Mouse (Mus musculus) heart, postnatal 4 days (tissue): ENCODE measurements around the gene Nynrin. TPM values are rescaled to one million over a fixed set of nuclear protein-coding genes. Genes with fewer than 3 reads are reported as not detected.

Experiments
- DNase-seq: peaks from one replicate; pipeline ENCODE4 v3.0.0; 2021
- total RNA-seq, 2 experiments: library from RNA; stranded (reverse); gene quantifications; 2 replicates each; pipeline ENCODE4 v1.2.3; 2021

Gene Nynrin
- 10 to 100 TPM; 36.0 to 36.3 TPM for total RNA-seq

DNA sequence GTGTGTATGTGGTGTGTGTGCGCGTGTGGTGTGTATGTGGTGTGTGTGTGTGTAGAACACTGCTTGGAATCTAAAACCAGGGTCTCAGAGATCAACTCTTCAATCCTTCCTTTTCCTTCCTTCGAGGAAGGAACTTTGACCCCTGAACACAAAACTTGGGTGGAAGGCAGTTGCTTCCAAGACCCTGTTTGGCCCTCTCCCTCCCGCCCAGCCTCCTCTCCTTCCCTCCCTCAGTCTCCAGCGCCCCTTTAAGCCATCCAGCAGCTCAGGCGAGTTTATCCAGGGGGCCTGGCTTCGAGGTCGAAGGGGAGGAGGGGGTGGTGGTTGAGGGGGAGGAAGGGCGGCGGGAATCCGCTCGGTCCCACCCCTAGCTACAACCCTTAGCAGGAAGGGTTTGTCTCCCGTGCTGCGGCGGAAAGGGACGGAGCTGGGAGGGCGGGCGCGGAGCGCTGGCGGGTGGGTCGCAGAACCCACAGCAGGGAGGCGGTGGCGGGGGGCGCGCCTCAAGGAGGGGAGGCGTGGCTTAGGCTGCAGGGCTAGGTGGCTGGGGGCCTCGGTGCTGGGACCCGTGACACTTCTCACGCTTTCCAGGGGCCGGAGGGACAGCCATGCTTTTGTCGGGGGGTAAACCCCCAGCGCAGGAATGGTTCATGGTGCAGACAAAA, at the start of gene Nynrin:
Gene Nynrin (plus strand): TSS at position 390 of the 665 bp plus-strand sequence.
- peak; percentile 84 for DNase-seq

DNA sequence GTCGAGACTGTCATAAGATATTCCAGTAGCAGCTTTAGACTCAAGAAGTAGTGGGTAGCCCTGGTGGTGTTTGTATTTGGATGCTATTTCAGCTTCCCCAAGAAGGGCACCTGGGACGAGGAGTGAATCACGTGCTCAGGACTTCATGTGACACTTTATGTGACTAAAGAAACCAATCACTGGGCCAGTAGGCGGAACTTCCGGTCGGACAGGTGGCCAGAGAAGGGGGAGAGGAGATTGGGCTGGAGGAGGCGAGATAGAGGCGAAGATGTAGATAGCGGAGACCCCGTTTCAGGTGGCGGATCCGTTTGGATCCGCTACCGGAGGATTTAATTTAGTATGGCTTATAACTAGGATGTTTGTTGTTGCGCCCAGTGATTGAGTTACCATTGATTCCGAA, 38.9 kb upstream of the Nynrin start:
- DNase-seq: peak; percentile 73

DNA sequence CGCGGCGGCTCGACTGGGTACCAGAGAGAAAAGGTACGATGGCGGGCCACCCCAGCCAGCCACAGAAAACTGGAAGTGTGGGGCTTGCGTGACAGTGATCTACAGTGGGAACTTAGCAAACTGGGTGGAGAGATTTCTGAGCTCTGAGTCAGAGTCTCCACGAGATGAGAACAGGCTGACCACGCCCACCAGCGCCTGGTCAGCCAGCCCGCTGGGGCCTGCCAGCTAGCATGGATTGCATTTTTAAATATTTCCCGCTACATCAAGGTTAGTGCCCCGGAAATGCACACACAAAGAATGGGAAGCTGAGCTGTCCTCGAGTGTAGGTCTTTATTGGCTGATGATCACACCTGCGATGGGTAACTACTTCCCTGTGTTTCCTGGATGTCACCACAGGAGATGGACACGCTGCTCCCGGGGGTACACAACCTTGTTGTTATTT, 38.5 kb upstream of the Nynrin start:
- DNase-seq: peak; percentile 71

DNA sequence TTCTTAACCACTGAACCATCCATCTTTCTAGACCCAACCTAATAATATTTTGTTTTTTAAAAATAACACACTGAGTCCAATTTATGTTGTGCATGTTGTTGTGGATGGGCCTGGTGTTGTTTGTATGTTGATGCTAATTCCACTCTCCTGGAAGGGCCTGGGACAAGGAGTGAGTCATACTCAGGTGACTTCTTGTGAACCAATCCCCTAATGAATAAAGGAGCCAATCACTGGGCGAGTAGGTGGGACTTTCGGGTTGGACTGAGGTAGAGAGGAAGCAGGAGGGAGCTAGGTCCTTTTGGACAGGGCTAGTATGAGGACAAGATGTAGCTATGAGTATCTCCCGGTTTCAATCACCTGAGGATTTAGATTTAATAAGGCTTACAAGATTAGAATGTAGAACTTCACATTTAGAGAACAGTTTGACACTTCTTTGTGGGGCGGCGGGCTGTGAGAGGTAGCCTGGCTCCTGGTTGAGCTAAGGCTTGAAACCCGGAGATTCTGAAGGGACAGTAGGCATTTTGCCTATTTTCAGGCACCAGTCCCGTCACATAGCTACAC, 33.9 kb upstream of the Nynrin start:
- peak; percentile 4 for DNase-seq

DNA sequence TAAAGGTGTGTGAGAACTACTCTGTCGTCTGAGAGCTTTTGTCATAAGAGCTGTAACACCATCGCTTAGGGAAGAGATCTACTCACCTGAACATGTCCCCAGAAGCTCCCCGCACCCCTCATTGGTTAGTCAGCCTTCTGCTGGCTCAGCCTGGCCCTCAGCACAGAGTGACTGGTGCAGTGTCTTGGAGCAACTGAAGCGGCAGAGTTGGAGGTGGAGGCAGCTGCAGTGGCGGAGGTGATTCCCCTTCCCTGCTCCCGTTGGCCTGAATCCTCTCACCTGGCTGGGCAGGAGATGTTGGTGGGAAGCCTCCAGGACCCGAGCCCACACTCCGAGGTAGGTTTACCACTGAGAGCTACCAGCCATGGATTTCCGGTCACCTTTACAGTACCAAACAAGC, 33.2 kb upstream of the Nynrin start:
- DNase-seq: peak; percentile 3

DNA sequence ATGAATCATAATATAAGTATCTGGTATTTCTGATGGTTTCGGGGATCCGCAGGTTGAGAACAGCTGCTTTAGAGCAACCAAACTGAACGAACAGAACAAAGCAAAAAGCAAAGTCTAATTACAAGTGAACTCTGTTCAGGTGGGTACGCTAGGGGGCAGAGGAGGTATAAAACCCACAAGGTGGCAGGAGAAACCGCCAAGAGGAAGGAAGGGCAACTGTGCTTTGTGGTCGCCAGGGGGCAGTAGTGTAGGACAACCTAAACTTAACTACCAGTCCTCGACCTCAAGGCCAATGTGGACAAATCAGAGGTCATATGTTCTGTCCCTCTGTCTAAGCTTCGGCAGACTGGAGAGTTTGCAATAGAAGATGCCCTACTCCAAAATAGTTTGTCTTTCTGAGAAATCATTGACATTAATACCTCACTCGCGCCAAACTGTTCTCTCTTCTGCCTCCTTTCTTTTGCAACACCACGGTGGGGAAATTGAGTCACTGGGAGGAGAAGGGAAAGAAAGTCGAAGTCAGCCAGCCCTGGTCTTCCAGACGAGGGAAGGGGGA, 31.3 kb upstream of the Nynrin start:
- DNase-seq: peak; percentile 89

DNA sequence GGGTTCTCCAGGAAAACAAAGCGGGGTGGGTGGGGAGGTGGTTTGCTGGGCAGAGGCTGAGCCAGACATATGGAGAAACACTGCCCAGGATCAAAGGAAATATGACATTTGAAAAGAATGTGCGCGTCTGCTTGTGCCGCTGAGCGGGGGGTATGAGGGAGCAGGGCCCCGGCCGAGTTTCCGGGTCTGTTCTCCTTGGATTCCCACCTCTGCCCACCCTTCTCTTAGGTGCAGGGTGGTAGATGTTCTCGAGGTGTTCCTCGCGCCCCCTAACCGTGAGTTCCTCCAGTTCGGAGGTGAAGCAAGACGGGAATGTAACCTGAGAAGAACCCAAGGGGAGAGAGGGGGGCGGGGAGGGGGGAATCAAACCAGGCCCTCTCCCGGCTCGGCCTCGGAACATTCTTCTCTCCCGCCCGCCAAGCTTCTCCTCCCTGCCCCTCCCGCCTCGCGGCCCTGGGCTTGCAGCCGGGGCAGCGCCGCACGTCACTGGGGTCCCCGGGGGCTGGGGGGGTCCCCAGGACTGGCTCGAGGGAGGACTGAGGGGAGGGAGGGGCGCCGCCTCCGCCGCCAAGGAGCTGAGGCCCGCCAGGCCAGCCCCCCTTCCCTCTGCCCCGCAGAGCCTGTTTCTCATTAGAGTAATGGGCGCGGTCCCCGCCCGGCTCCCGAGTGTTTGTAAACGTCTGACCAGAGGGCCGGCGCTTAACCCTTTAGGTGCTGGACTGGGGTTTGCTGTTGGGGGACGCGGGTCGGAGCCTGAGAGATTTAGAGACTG, 30.6 kb upstream of the Nynrin start, which contains the start of gene Nfatc4:
Gene Nfatc4 (plus strand): TSS at position 154 of the 772 bp plus-strand sequence.
- peak; percentile 92 for DNase-seq

DNA sequence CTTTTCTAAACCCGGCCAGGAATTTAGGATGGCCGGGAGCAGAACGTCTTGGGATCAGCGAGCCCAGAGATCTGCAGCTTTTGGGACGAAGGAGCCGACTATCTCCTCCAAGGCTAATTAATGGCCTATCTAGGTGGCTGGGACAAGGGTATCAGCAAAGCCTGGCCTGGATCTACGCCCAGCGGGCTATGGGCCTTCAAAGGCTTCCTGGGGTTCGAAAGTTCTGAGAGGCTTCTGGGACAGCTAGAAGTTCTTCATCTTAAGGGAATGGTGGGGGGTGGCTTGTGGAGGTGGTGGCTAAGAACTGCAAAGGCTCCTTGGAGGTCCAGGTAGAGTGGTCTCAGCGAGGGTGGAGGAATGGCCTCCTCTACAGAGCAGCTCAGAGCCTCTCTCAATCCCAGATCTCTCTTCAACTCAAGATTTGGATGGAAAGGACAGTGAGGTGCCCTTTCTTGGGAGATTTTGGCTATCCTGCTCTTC, 29.8 kb upstream of the Nynrin start:
- peak; percentile 66 for DNase-seq

DNA sequence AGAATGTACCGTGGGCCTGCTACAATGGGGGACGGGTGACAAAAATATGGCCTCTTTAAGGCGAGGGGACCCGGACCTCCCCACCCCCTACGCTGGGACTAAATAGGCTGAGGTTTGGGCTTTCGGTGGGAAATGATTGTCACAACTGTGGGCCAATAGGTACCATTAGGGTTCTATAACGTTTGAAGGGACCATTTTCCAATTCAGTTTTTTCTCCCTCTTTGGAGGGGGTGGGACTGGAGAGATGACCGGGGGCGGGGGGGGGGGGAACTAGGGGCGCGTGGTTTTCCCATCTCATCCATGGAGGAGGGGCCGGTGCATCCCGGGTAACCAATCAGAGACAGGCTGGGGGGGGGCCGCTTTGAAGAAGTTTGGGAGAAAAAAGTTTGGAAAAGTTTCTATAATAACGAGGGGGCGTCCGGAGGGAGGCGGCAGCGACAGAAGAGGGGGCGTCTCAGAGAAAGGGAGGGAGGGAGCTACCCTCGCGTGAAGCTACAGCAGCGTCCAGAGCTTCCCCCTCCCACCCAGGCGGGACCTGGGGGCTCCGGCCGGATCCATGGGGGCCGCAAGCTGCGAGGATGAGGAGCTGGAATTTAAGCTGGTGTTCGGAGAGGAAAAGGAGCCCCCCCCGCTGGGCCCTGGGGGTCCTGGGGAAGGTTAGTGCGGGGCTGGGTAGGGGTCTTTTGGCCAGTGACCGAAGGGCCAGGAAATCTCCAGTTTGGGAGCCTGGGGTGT, 29.2 kb upstream of the Nynrin start:
- DNase-seq: peak; percentile 72

DNA sequence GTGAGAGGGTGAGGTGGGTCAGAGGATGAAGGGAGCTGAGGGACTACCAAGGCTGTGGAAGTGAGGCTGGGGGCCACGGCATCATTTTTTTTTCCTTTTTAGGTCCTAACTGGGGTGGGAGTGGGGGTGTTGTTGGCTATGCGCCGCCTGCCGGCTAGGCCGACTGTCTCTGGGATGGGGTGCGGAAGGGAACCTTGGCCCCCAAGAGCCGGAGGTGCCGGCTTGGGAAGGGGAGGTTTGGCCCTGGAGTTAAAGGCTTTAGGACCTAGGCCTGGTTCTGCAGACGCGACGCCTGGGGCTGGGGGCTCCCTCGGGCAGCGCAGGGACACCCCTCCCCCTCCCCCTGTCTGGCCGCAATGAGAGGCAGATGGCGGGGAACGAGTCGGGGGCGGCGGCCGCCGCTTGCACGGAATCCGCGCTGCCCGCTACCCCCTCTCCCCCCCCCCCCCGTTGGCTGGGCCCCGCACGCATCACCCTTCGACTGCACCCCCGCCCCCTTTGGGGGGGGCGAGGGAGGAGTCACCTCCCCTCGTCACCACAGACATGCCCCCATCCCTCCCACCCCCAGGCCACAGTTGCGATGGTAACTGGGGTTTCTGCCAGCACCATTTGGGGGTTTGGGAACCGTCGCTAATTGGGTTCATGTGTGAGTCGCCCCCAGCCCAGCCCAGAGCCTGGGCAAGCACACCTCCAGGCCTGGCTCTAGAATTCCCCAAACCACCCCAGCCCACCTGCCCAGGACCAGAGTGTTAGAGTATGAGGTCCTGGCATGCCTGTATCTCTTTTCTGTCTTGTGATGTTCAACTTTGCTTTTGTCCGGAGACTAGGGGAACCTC, 28.4 kb upstream of the Nynrin start:
- DNase-seq: peak; percentile 49

DNA sequence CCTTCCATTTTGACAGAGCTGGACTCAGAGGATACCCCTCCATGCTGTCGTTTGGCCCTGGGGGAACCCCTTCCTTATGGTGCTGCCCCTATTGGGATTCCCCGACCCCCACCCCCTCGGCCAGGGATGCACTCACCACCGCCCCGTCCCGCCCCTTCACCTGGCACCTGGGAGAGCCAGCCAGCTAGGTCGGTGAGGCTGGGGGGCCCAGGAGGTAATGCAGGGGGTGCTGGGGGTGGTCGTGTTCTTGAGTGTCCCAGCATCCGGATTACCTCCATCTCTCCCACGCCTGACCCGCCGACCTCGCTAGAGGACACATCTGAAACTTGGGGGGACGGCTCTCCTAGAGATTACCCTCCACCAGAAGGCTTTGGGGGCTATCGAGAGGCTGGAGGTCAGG, 27.7 kb upstream of the Nynrin start:
- DNase-seq: peak; percentile 13

DNA sequence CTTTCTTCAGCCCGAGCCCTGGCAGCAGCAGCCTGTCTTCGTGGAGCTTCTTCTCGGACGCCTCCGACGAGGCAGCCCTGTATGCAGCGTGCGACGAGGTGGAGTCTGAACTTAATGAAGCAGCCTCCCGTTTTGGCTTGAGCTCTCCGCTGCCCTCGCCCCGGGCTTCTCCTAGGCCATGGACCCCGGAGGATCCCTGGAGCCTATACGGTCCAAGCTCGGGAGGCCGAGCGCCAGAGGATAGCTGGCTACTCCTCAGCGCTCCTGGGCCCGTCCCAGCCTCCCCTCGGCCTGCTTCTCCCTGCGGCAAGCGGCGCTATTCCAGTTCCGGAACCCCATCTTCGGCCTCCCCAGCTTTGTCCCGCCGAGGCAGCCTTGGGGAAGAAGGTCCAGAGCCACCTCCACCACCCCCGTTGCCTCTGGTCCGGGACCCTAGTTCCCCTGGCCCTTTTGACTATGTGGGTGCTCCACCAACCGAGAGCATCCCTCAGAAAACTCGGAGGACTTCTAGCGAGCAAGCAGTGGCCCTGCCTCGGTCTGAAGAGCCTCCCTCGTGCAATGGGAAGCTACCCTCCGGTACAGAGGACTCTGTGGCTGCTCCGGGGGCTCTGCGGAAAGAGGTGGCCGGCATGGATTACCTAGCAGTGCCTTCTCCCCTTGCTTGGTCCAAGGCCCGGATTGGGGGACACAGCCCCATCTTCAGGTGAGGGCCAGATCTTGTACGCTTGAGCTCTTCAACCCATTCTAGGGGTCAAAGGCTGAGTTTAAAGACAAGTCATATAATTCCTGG, 27.1 kb upstream of the Nynrin start:
- DNase-seq: peak; percentile 35

DNA sequence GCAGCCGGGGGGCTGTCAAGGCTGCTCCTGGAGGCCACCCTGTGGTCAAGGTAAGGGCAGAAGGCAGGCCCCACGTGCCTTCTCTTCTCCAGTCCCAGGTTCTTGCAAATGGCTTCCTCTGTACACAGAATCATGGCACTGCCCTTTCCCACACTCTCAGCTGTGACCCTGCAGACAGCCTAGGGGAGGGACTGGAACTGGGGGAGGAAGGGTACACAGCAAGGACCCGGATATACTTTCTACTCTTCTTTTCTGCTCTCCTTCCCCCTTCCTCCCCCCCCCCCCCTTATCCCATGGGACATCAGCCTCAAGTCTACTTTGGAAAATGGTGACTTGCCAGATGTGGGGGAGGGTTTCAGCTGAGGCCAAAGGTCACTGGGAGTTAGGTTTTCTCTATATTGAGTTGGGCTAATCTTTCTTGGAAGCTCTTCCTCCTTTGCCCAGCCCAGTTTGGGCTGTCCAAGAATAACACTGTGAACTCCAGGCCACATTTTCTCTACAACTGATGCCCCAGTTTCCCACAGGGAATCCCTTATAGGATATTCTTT, 25.0 kb upstream of the Nynrin start:
- peak; percentile 60 for DNase-seq

DNA sequence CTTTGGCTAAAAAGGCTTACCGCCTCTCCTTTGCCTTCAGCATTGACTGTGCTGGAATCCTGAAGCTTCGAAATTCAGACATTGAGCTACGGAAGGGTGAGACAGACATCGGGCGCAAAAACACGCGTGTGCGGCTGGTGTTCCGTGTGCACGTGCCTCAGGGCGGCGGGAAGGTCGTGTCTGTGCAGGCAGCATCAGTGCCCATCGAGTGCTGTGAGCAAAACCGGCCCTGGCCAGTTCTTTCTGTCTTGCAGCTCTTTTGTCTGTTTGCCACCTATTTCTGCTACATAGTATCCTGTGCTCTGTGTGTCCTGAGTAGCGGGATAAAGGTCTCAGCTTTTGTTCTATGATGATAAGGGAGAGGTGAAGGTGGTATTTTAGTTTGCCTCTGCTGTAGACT, 24.0 kb upstream of the Nynrin start:
- DNase-seq: no peak

DNA sequence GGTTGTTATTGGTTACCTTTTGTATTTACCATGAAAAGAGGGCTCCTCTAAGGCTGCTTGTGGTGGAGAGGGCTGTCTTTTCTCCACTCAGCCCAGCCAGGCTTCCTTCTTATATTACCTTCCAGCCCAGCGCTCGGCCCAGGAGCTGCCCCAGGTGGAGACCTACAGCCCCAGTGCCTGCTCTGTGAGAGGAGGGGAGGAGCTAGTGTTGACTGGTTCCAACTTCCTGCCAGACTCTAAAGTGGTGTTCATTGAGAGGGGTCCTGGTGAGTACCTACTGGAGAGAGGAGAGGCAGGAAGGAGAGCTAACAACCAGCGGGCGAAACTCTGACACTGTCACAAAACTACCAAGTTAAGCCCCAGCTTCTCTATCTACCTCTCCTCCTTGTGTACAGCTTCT, 23.5 kb upstream of the Nynrin start:
- DNase-seq: no peak

DNA sequence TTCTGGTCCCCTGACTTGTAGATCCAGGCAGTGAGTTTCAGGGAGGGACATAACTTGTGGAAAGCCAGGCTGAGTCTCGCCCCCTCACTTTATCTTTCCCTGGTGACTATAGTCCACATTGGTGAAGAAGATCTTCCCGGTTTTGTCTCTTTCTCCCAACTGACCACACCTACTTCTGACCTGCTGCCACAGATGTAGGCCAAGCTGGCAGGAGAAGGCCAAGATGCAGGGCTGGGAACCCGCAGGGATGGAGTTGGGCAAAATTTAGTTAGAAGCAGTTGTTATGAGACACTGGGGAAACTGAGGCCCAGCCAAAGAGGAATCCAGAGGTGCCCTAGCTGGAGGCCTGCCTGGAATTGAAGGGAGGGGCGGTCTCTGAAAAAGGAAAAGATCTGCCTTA, 20.7 kb upstream of the Nynrin start:
- DNase-seq: no peak

DNA sequence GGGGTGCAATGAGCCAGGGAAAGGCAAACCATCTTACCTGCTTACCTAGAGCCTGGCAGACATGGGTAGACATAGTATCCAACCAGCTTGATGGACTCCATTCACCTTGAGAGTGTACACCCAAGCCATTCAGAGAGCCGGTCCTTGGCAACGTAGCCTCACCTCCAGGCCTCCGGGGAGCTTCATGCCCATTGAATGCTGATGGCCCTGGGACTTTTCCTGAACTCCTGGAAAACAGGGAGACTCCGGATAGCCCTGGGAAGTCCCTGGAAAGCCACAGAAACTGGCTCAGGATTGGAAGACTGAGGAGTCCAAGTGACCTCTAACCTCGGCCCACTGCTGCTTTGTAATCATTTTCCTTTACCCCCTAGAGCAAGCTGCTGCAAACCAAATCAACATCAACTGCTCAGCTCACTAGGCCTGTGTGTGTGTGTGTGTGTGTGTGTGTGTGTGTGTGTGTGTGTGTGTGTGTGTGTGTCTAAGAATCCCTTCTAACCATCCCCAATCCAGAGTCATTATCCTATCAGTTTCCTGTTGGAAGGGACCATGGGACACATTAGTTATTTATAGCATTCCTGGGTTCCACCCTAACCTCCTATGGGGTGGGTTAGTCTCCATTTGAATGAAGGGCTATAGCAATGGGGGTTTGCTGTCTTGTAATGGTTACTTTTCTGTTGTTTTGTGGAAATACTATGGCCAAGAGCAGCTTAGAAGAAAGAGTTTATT, 18.8 kb upstream of the Nynrin start:
- DNase-seq: no peak

DNA sequence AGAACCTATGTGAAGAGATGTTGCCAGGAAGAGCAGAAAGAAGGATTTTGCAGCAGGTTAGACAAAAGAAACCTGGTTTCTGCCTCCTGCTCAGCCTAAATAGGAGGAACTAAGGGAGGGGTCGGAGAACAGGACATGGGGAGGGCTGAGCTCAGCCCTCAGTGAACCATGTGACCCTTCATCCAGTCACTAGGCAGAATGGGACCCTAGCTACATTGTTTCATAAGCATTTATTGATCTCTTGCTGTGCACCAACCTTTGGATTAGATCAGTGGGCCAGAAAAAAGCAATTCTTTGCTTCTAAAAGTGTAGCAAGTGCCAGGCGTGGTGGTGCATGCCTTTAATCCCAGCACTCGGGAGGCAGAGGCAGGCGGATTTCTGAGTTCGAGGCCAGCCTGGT, 15.5 kb upstream of the Nynrin start:
- DNase-seq: no peak

DNA sequence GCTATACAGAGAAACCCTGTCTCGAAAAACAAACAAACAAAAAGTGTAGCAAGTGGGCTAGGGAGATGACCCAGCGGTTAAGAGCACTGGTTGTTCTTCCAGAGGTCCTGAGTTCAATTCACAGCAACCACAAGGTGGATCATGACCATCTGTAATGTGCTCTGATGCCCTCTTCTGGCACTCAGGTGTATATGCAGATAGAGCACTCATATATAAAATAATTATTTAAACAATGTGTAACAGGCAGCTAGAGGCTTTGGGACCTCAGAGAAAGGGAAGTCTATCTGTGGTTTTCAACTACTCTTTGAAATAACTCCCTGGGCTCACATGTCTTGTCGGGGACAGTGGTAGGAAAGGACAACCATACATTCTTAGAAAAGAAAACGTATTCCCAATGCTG, 15.1 kb upstream of the Nynrin start:
- DNase-seq: no peak
